Mouse (Mus musculus) CH12.LX (cell line): ENCODE results near the gene Rpl9-ps6. TPM values are rescaled to one million over a fixed set of nuclear protein-coding genes. Genes with fewer than 3 reads are reported as not detected.
A peak's percentile ranks its signal among the peaks of the same experiment; 100 is the strongest.

Experiments used
- DNase-seq: peaks from one replicate; pipeline ENCODE4 v3.0.0-alpha.2; 2013; ENCODE audit errors: extremely low read depth
- H3K27ac ChIP-seq: 2 replicates; pipeline ENCODE4 v1.5.1; 2012; ENCODE audit warnings: low read depth, mild to moderate bottlenecking, control low read depth, moderate library complexity; ENCODE audit not compliant: insufficient read depth
- H3K27me3 ChIP-seq: replicated peaks from 2 replicates; pipeline ENCODE3; 2012; ENCODE audit warnings: inconsistent platforms
- H3K36me3 ChIP-seq, 2 experiments: replicated peaks in 1 of 2; 2 replicates each; pipeline versions ENCODE3 to v1.6.1; 2012; ENCODE audit warnings: inconsistent platforms in 1 of 2, low read length in 1 of 2, mild to moderate bottlenecking in 1 of 2, mixed read lengths in 1 of 2, moderate library complexity in 1 of 2; ENCODE audit not compliant: control insufficient read depth in 1 of 2, insufficient read depth in 1 of 2
- H3K4me1 ChIP-seq, 2 experiments: 2 replicates each; pipeline ENCODE4 v1.6.1; 2012; ENCODE audit warnings: inconsistent platforms in 1 of 2, moderate library complexity in 1 of 2; ENCODE audit not compliant: insufficient read depth in 2 of 2, control insufficient read depth in 1 of 2
- H3K4me2 ChIP-seq: 2 replicates; pipeline ENCODE4 v1.6.1; 2012; ENCODE audit warnings: low read depth, mild to moderate bottlenecking, control low read depth; ENCODE audit not compliant: poor library complexity, insufficient read depth, severe bottlenecking
- H3K4me3 ChIP-seq, 3 experiments: fragments of 150-350 bp in 1 of 3; sonication (generic) in 1 of 3; replicated peaks in 1 of 3; 2 replicates each; pipeline versions ENCODE3 to v1.5.1; 2011 to 2012; ENCODE audit warnings: low read depth in 2 of 3, low read length in 2 of 3, mild to moderate bottlenecking in 2 of 3, moderate library complexity in 2 of 3, control low read depth in 1 of 3, improper control_type of control experiment in 1 of 3, inconsistent platforms in 1 of 3, mixed read lengths in 1 of 3; ENCODE audit not compliant: poor library complexity in 1 of 3
- H3K79me2 ChIP-seq: replicated peaks from 2 replicates; pipeline ENCODE4 v1.6.1; 2012; ENCODE audit warnings: mild to moderate bottlenecking, moderate library complexity; ENCODE audit not compliant: control insufficient read depth, poor library complexity, insufficient read depth, severe bottlenecking; ENCODE audit errors: extremely low read depth
- H3K9ac ChIP-seq: 2 replicates; pipeline ENCODE4 v1.6.1; 2012; ENCODE audit warnings: low read depth, mild to moderate bottlenecking, control low read depth, moderate library complexity; ENCODE audit not compliant: insufficient read depth
- H3K9me3 ChIP-seq: replicated peaks from 2 replicates; pipeline ENCODE3; 2012; ENCODE audit warnings: low read length, inconsistent platforms, mixed read lengths
- BHLHE40 ChIP-seq: IDR thresholded peaks from 2 replicates; pipeline ENCODE4 v1.6.1; 2011; ENCODE audit warnings: mild to moderate bottlenecking, low read depth, low read length, improper control_type of control experiment
- CHD2 ChIP-seq: IDR thresholded peaks from 2 replicates; pipeline ENCODE4 v1.6.1; 2011; ENCODE audit warnings: low read length, improper control_type of control experiment
- CTCF ChIP-seq, 2 experiments: IDR thresholded peaks in 1 of 2; conservative IDR thresholded peaks in 1 of 2; 2 replicates each; pipeline ENCODE4 v1.5.1; 2011 to 2012; ENCODE audit warnings: low read depth in 2 of 2, low read length in 2 of 2, improper control_type of control experiment in 1 of 2, inconsistent platforms in 1 of 2, mild to moderate bottlenecking in 1 of 2, moderate library complexity in 1 of 2
- ELF1 ChIP-seq: IDR thresholded peaks from 2 replicates; pipeline ENCODE4 v1.6.1; 2014; ENCODE audit warnings: low read depth, mild to moderate bottlenecking, inconsistent platforms, low read length, improper control_type of control experiment
- EP300 ChIP-seq: IDR thresholded peaks from 2 replicates; pipeline ENCODE4 v1.6.1; 2011; ENCODE audit warnings: low read length, improper control_type of control experiment
- HCFC1 ChIP-seq: IDR thresholded peaks from 2 replicates; pipeline ENCODE4 v1.6.1; 2012; ENCODE audit warnings: low read depth, mild to moderate bottlenecking, inconsistent platforms, low read length, improper control_type of control experiment
- JUN ChIP-seq: IDR thresholded peaks from 2 replicates; pipeline ENCODE4 v1.6.1; 2011; ENCODE audit warnings: low read depth, mild to moderate bottlenecking, low read length, improper control_type of control experiment, moderate library complexity; ENCODE audit not compliant: insufficient read depth
- JUND ChIP-seq: conservative IDR thresholded peaks from 2 replicates; pipeline ENCODE4 v1.6.1; 2011; ENCODE audit warnings: low read depth, low read length, improper control_type of control experiment
- KAT2A ChIP-seq: IDR thresholded peaks from 2 replicates; pipeline ENCODE4 v1.6.1; 2012; ENCODE audit warnings: low read length, improper control_type of control experiment, inconsistent platforms; ENCODE audit not compliant: insufficient replicate concordance
- MAFK ChIP-seq: IDR thresholded peaks from 2 replicates; pipeline ENCODE4 v1.6.1; 2011; ENCODE audit warnings: low read length, improper control_type of control experiment; ENCODE audit not compliant: insufficient replicate concordance
- MAZ ChIP-seq: IDR thresholded peaks from 2 replicates; pipeline ENCODE4 v1.6.1; 2012; ENCODE audit warnings: low read depth, mild to moderate bottlenecking, inconsistent platforms, low read length, improper control_type of control experiment, moderate library complexity
- MEF2A ChIP-seq: IDR thresholded peaks from 2 replicates; pipeline ENCODE4 v1.6.1; 2014; ENCODE audit warnings: low read depth, mild to moderate bottlenecking, inconsistent platforms, low read length, improper control_type of control experiment, borderline replicate concordance
- MYC ChIP-seq: IDR thresholded peaks from 2 replicates; pipeline ENCODE4 v1.6.1; 2011; ENCODE audit warnings: low read depth, mild to moderate bottlenecking, improper control_type of control experiment, low read length
- NELFE ChIP-seq: IDR thresholded peaks from 2 replicates; pipeline ENCODE4 v1.6.1; 2011; ENCODE audit warnings: low read depth, low read length, improper control_type of control experiment
- NRF1 ChIP-seq: IDR thresholded peaks from 2 replicates; pipeline ENCODE4 v1.6.1; 2014; ENCODE audit warnings: low read depth, mild to moderate bottlenecking, inconsistent platforms, low read length, improper control_type of control experiment, moderate library complexity
- PAX5 ChIP-seq: IDR thresholded peaks from 2 replicates; pipeline ENCODE4 v1.6.1; 2012; ENCODE audit warnings: low read length, inconsistent platforms, mixed read lengths
- POLR2A ChIP-seq: IDR thresholded peaks from 2 replicates; pipeline ENCODE4 v1.6.1; 2011; ENCODE audit warnings: low read depth, mild to moderate bottlenecking, improper control_type of control experiment, low read length
- RAD21 ChIP-seq: IDR thresholded peaks from 2 replicates; pipeline ENCODE4 v1.6.1; 2011; ENCODE audit warnings: low read depth, mild to moderate bottlenecking, low read length, improper control_type of control experiment, moderate library complexity
- RCOR1 ChIP-seq: conservative IDR thresholded peaks from 2 replicates; pipeline ENCODE4 v1.6.1; 2012; ENCODE audit warnings: low read depth, mild to moderate bottlenecking, inconsistent platforms, low read length, improper control_type of control experiment
- SIN3A ChIP-seq: IDR thresholded peaks from 2 replicates; pipeline ENCODE4 v1.6.1; 2012; ENCODE audit warnings: low read length, improper control_type of control experiment, inconsistent platforms
- TCF12 ChIP-seq: IDR thresholded peaks from 2 replicates; pipeline ENCODE4 v1.6.1; 2014; ENCODE audit warnings: low read depth, mild to moderate bottlenecking, inconsistent platforms, low read length, improper control_type of control experiment
- UBTF ChIP-seq: IDR thresholded peaks from 2 replicates; pipeline ENCODE4 v1.6.1; 2012; ENCODE audit warnings: low read depth, mild to moderate bottlenecking, inconsistent platforms, low read length, improper control_type of control experiment, moderate library complexity
- ZC3H11A ChIP-seq: IDR thresholded peaks from 2 replicates; pipeline ENCODE4 v1.6.1; 2012; ENCODE audit warnings: low read depth, mild to moderate bottlenecking, inconsistent platforms, low read length, improper control_type of control experiment
- ZKSCAN1 ChIP-seq: IDR thresholded peaks from 2 replicates; pipeline ENCODE4 v1.6.1; 2012; ENCODE audit warnings: low read depth, inconsistent platforms, low read length, improper control_type of control experiment, borderline replicate concordance
- ZMIZ1 ChIP-seq: IDR thresholded peaks from 2 replicates; pipeline ENCODE4 v1.6.1; 2012; ENCODE audit warnings: low read depth, mild to moderate bottlenecking, inconsistent platforms, low read length, improper control_type of control experiment
- dilution Hi-C: fragments of 300-500 bp; cut with MboI; formaldehyde crosslinking; loops from 2 replicates; pipeline ENCODE4 v1.14.3; 2020; ENCODE audit warnings: low sequenced_read_pairs; ENCODE audit not compliant: extremely low pct_unique_long_range_greater_than_20kb, extremely low pct_ligation_motif_present
- in situ Hi-C: fragments of 300-500 bp; cut with MboI; formaldehyde crosslinking; loops from 3 replicates; pipeline ENCODE4 v1.14.3; 2019; ENCODE audit warnings: low sequenced_read_pairs, low pct_ligation_motif_present, low pct_unique_long_range_greater_than_20kb, mixed read lengths
- polyA plus RNA-seq: library from polyadenylated mRNA; unstranded; fragments of >175 nt; gene quantifications from 2 replicates; pipeline ENCODE4 v1.2.1, GENCODE M21; 2012; ENCODE audit warnings: low read depth; ENCODE audit not compliant: insufficient read length
- total RNA-seq, 2 experiments: library from RNA; depleted of rRNA; stranded (reverse); fragments of 300-350 nt in 1 of 2; fragments of >200 nt in 1 of 2; gene quantifications; 2 replicates each; pipeline ENCODE4 v1.2.3; 2012 to 2014

Gene Rpl9-ps6
- total RNA-seq (2012; rRNA removed) = 132 and 145 TPM in 2 replicates
- total RNA-seq (2014; rRNA removed) = 772 and 843 TPM in 2 replicates
- 149 and 309 TPM in 2 replicates for polyA plus RNA-seq

DNA sequence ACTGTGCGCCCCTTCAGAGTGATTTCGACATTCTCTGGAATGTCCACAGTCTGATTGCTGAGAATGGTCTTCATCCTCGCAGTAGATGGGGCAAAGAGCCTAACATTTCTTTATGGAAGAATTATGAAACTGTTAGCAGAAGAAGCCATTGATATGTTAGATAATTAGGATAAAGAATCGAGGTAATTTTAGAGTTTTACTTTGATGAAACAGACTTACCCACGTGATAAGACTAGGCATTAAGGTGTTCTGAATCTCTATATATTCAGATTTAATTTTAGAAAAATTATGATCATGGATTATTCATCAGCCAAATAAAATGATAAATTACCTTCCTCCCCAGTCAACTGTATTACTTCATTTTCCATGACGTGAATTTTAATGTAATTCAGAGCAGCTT is at the start of gene Rpl9-ps6:
Rpl9-ps6 (minus strand) TSS at position 101 of the 400 bp plus-strand sequence.
- Histone ChIP-seq H3K4me2 (no peak within 1 kb of the TSS), H3K27ac (no peak within 1 kb of the TSS), H3K4me1 (peaks cover 2 to 4% of the 10 kb centered on the region in 2 experiments; a peak in 1 of 4 replicates), H3K79me2 (no peaks in the 10 kb centered on the region), H3K9me3 (no peaks in the 10 kb centered on the region), H3K4me3 (no peak within 1 kb of the TSS), H3K36me3 (no peaks in the 10 kb centered on the region), H3K9ac (no peak within 1 kb of the TSS), H3K27me3 (no peaks in the 10 kb centered on the region)
- in situ Hi-C loops = no loop called here
- no peak for DNase-seq
- no peak for TF ChIP-seq MAFK
- no peak for TF ChIP-seq TCF12
- no peak for TF ChIP-seq NRF1
- no peak for TF ChIP-seq JUN
- TF ChIP-seq MYC = no peak
- TF ChIP-seq PAX5 = no peak
- TF ChIP-seq UBTF = no peak
- TF ChIP-seq NELFE = no peak
- TF ChIP-seq POLR2A = no peak
- no peak for TF ChIP-seq CHD2
- no peak for TF ChIP-seq ZC3H11A
- no peak for TF ChIP-seq HCFC1
- TF ChIP-seq ZKSCAN1 = no peak
- no peak for TF ChIP-seq ELF1
- TF ChIP-seq RAD21 = no peak
- TF ChIP-seq JUND = no peak
- TF ChIP-seq BHLHE40 = no peak
- TF ChIP-seq MEF2A = no peak
- dilution Hi-C loops = no loop called here

DNA sequence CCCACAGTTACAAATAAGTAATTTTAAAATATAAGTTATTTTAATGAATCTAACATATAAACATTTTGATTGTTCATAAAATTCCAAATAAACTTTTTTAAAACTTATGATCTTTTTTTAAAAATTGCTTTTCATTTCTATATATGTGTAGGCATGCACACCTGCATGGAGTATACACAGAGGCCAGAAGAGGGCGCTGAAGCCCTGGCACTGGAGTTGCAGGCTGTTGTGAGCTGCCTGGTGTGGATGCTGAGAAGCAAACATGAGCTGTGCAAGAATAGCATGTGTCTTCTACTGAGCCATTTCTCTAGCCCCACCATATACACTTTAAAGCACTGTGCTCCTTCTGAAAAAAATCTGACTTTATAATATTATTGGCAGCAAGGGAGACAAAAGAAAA is 46.1 kb upstream of the Rpl9-ps6 start:
- no peak for DNase-seq

More for the DNA sequence above, 46.1 kb upstream of the Rpl9-ps6 start:
- TF ChIP-seq NRF1 = no peak
- no peak for TF ChIP-seq JUND
- TF ChIP-seq SIN3A = no peak
- no peak for TF ChIP-seq EP300
- peak; percentile 8 for TF ChIP-seq RAD21
- no peak for TF ChIP-seq KAT2A
- TF ChIP-seq CHD2 = no peak
- peak; percentile 17 to 41; a peak in 2 of 4 replicates for TF ChIP-seq CTCF (conservative IDR thresholded peaks at IDR 0.05 in 1 of 2, IDR thresholded peaks at IDR 0.05 in 1 of 2; ENCODE audit: low read depth in 2 of 2, low read length in 2 of 2)
- TF ChIP-seq POLR2A = no peak
- no peak for TF ChIP-seq RCOR1
- no peak for TF ChIP-seq ZKSCAN1
- TF ChIP-seq BHLHE40 = no peak
- TF ChIP-seq HCFC1 = no peak
- no peak for TF ChIP-seq MAZ
- TF ChIP-seq ZMIZ1 = no peak
- Histone ChIP-seq H3K4me2 (no peak overlapping the region), H3K27ac (no peak overlapping the region), H3K4me1 (no peaks in the 10 kb centered on the region), H3K9me3 (peaks cover 8% of the 10 kb centered on the region), H3K36me3 (peaks cover 38 to 87% of the 10 kb centered on the region in 2 experiments), H3K79me2 (peaks cover 4% of the 10 kb centered on the region), H3K9ac (no peak overlapping the region), H3K27me3 (no peaks in the 10 kb centered on the region), H3K4me3 (no peak overlapping the region)
- in situ Hi-C loops = no loop called here
- dilution Hi-C loops = no loop called here
